Mouse (Mus musculus) olfactory bulb, adult 2 months (tissue): ENCODE measurements around the gene Ccdc134.

ENCODE experiments used
- CTCF ChIP-seq: fragments of 200-500 bp; IDR thresholded peaks from 2 replicates; pipeline ENCODE4 v1.5.1; 2012; ENCODE audit warnings: low read depth, mild to moderate bottlenecking, low read length, moderate library complexity; ENCODE audit not compliant: insufficient read depth
- POLR2A ChIP-seq: fragments of 200-500 bp; IDR thresholded peaks from 2 replicates; pipeline ENCODE4 v1.6.1; 2012; ENCODE audit warnings: mild to moderate bottlenecking, low read depth, low read length, moderate library complexity; ENCODE audit not compliant: insufficient read depth

- TF ChIP-seq CTCF (no peak), POLR2A (no peak)
Measured at GRCm38 (mm10) chr15:82128398-82128797, 676 bp downstream of the Ccdc134 start.
